Mouse (Mus musculus): ENCODE data around the gene Stpg1. TPM values are rescaled to one million over a fixed set of nuclear protein-coding genes. Genes with fewer than 3 reads are reported as not detected.

Stpg1 gene
- polyA plus RNA-seq, 1 experiment: 0.43 TPM

DNA sequence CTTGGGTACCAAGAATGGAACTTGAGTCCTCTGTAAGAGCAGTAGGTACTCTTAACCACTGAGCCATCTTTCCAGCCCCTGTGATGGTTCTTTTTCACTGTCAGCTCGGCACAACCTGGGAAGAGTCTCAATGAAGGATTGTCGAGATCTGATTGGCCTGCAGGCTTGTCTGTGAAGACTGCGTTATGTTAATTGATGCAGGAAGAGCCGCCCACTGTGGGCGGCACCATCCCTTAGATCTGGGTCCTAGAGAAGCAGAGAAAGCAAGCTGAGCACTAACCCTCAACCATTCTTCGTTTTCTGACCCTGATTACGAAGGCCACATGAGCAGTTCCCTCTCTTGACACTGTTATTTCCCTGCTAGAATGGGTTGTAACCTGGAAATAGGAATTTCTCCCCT lies 5.3 kb upstream of the Stpg1 start:
- TF ChIP-seq POLR2A (IDR thresholded peaks at IDR 0.05; ENCODE audit: borderline replicate concordance, low read depth, low read length) (no peak), CTCF (IDR thresholded peaks at IDR 0.05; ENCODE audit: low read depth, low read length) (no peak)
- no peak overlapping the region for H3K27ac ChIP-seq (ENCODE audit: insufficient read depth, low read depth, low read length)
- no peak overlapping the region for H3K4me3 ChIP-seq (ENCODE audit: insufficient read depth, low read length)
- peaks cover 10% of the 10 kb centered on the region; the same call in 1 of the 2 replicates for H3K4me1 ChIP-seq (ENCODE audit: control insufficient read depth, insufficient read depth, low read length)

DNA sequence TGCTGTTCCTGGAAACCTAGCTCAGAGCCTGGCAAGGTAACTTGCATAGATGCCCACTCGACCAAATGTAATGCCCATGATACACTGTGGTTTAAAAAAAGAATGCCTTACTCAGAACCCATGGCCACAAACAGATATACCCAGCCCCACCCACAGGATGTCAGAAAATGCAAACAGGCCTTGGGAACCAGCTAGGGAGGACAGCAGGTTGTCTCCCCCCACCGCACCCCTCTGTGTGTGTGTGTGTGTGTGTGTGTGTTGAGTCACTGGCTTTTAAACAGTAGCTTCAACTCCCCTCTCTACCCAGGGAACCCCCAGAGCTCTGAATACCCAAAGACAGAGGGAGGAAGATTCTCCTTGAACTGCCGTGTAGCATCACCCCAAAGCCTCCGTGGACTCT lies 1.3 kb upstream of the Stpg1 start:
- no peak overlapping the region for H3K27ac ChIP-seq (ENCODE audit: insufficient read depth, low read depth, low read length)
- TF ChIP-seq POLR2A (IDR thresholded peaks at IDR 0.05; ENCODE audit: borderline replicate concordance, low read depth, low read length) (no peak), CTCF (IDR thresholded peaks at IDR 0.05; ENCODE audit: low read depth, low read length) (no peak)
- H3K4me1 ChIP-seq (ENCODE audit: control insufficient read depth, insufficient read depth, low read length): peaks cover 6% of the 10 kb centered on the region
- peak overlapping the region; percentile 98 for H3K4me3 ChIP-seq (ENCODE audit: insufficient read depth, low read length)

DNA sequence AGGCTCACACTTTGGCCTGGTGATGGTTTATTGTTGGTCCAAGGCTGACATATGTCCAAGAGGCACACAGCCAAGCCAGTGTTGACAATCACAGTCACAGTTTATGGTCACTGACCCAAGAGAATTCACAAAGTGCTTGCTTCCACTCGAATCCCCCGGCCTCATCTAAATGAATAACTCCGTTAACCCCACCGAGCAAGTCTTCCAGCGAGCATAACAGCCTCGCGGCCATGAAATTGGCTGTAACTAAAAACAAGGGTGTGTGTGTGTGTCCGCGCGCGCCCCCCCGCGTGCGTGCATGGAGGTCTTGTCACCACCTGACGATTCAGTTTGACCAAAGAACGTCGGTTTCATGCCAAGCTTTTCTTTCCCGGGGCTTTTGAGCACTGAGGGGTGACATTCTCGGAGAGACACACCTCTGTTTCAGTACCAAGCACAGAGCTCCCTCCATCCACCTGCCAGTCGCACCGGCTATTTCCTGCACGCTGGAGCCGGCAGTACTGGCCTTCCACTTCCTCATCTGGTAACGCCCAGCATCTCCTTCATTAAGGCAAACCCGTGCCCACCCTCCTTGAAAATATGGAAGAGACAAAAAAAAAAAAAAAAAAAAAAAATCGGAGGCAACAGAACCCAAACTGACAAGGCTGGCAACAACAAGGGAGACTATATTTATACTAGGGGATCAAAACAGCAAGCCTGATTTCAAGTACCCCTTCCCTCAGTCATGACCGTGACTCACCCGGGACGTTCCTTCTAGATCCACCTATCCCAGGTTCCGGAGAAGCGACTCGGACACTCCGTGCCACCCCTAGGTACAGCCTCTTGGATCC lies 684 bp upstream of the Stpg1 start:
- H3K4me1 ChIP-seq (ENCODE audit: control insufficient read depth, insufficient read depth, low read length): peaks cover 6% of the 10 kb centered on the region
- H3K27ac ChIP-seq (ENCODE audit: insufficient read depth, low read depth, low read length): no peak overlapping the region
- peak overlapping the region; percentile 98 for H3K4me3 ChIP-seq (ENCODE audit: insufficient read depth, low read length)
- TF ChIP-seq CTCF (IDR thresholded peaks at IDR 0.05; ENCODE audit: low read depth, low read length) (peak; percentile 26; the same call in 1 of the 2 replicates), POLR2A (IDR thresholded peaks at IDR 0.05; ENCODE audit: borderline replicate concordance, low read depth, low read length) (no peak)

DNA sequence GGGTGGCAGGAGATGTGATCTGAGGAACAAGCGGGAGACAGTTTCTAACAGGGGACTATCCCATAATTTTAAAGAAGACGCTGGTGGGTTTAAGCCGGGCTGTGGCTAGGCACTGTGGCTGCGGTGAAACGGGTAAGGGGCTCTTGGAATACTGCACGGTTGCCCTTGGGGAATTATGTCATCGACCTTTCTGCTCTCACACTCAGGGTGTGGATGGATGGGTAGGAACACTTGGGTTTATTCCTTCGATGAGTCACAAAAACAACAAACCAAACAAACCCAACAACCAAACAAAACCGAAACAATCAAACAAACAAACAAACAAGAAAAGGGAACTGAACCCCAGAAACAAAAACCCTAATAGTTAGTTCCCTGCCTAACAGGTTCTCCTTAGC lies 804 bp downstream of the Stpg1 start:
- H3K4me3 ChIP-seq (ENCODE audit: insufficient read depth, low read length): peak overlapping the region; percentile 98; the same call in 1 of the 2 replicates
- TF ChIP-seq CTCF (IDR thresholded peaks at IDR 0.05; ENCODE audit: low read depth, low read length) (no peak), POLR2A (IDR thresholded peaks at IDR 0.05; ENCODE audit: borderline replicate concordance, low read depth, low read length) (no peak)

DNA sequence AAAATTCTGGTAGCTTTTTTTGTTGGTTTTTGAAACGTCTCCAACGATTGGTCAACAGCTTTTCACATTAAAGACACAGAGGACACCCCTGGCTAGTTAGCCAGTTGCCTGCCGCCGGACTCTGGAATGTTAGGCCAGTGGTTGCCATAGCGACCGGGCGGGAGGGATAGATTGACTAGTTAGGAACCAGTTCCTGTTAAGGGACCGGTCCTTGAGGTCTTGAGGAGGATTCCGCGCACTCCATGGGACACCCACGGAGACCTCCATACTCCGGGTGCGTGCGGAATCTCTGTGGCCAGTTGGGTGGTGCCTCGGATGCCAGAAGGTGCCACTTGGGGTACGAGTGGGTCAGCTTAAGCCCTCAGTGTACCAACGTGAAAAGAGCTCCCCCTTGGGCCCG lies 1.2 kb downstream of the Stpg1 start:
- no peak overlapping the region for H3K4me3 ChIP-seq (ENCODE audit: insufficient read depth, low read length)
- no peak overlapping the region for H3K27ac ChIP-seq (ENCODE audit: insufficient read depth, low read depth, low read length)
- peaks cover 6% of the 10 kb centered on the region for H3K4me1 ChIP-seq (ENCODE audit: control insufficient read depth, insufficient read depth, low read length)
- no peak for TF ChIP-seq POLR2A (IDR thresholded peaks at IDR 0.05; ENCODE audit: borderline replicate concordance, low read depth, low read length)
- TF ChIP-seq CTCF (IDR thresholded peaks at IDR 0.05; ENCODE audit: low read depth, low read length): no peak

More for the DNA sequence above, 804 bp downstream of the Stpg1 start:
- Histone ChIP-seq H3K27ac (ENCODE audit: insufficient read depth, low read depth, low read length) (no peak overlapping the region), H3K4me1 (ENCODE audit: control insufficient read depth, insufficient read depth, low read length) (peaks cover 6% of the 10 kb centered on the region)

DNA sequence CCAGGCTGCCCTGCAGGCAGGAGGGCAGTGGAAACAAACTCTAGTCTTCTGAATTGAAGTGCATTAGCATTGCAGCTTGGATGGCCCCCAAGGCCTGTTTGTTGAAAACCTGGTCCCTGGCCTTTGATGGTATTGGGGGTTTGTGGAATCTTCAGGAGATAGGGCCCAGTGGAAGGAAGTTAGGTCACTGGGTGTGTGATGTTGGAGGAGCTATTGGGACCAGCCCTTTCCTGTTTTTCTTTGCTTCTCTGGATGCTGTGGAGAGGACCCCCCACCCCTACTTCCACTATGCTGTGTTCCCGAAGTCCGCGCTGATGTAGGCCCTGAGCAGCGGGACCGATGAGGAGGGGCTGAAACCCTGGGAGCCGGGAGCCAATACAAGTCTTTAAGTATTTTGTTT lies 3.5 kb downstream of the Stpg1 start:
- H3K27ac ChIP-seq (ENCODE audit: insufficient read depth, low read depth, low read length): no peak overlapping the region
- no peak overlapping the region for H3K4me3 ChIP-seq (ENCODE audit: insufficient read depth, low read length)
- TF ChIP-seq POLR2A (IDR thresholded peaks at IDR 0.05; ENCODE audit: borderline replicate concordance, low read depth, low read length) (no peak), CTCF (IDR thresholded peaks at IDR 0.05; ENCODE audit: low read depth, low read length) (no peak)
- H3K4me1 ChIP-seq (ENCODE audit: control insufficient read depth, insufficient read depth, low read length): peaks cover 5% of the 10 kb centered on the region

DNA sequence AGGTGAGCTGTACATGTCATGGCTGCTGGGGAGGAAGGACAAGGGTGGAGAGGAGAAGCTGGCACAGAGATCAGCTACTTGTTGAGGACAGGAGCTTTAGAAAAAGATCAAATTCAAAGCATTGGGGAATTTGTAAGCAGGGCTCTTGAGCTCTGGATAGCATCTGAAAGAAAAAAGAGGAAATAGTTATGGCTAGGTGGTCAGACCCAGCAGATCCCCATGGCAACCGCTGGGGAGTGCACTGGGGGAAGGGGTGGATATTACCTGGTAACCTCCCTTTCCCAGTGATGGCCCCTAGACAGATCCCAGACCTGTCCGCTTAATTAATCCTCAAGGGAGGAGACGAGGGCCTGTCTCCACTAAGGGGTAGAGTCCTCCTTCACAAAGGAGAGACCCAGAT lies 5.2 kb downstream of the Stpg1 start:
- no peak overlapping the region for H3K27ac ChIP-seq (ENCODE audit: insufficient read depth, low read depth, low read length)
- no peaks in the 10 kb centered on the region; the same call in 1 of the 2 replicates for H3K4me1 ChIP-seq (ENCODE audit: control insufficient read depth, insufficient read depth, low read length)
- TF ChIP-seq POLR2A (IDR thresholded peaks at IDR 0.05; ENCODE audit: borderline replicate concordance, low read depth, low read length): no peak
- no peak for TF ChIP-seq CTCF (IDR thresholded peaks at IDR 0.05; ENCODE audit: low read depth, low read length)
- no peak overlapping the region for H3K4me3 ChIP-seq (ENCODE audit: insufficient read depth, low read length)

DNA sequence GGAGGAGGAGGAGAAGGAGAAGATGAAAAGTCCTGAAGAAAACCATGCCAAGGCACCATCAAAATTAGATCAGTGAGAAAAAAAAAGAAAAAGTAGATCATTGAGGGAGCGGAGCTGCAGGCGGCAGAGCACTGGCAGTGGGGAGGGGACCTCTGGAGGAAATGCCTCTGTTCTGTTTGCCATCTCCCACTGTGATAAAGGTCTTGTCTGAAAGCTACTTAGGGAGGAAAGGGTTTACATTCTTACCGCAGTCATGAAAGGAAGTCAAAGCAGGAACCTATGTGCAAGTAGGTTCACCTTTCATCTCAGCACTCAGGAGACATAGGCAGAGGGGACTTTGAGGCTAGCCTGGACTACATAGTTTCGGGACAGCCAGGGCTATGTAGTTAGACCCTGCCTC lies 7.0 kb downstream of the Stpg1 start:
- no peak for TF ChIP-seq POLR2A (IDR thresholded peaks at IDR 0.05; ENCODE audit: borderline replicate concordance, low read depth, low read length)
- TF ChIP-seq CTCF (IDR thresholded peaks at IDR 0.05; ENCODE audit: low read depth, low read length): no peak
- H3K4me3 ChIP-seq (ENCODE audit: insufficient read depth, low read length): no peak overlapping the region

DNA sequence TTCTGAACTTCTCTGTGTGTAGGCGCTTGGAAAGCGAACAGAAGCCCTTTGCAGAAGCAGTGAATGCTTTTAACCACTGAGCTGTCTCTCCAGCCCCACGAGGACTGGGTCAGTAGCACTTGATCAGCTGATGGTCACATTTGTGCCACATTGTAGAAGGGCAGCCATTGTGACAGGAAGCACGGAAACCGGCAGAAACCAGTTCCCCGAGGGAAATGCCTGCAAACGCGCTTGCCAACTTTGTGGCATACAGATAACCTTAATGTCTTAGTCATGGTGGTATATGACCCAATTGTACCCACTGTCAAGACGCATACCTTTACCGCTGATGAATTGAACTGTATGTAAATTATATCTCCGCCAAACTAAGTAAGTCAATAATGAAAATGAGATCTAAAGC lies 11.2 kb downstream of the Stpg1 start:
- H3K27ac ChIP-seq (ENCODE audit: insufficient read depth, low read depth, low read length): no peak overlapping the region
- H3K4me1 ChIP-seq (ENCODE audit: control insufficient read depth, insufficient read depth, low read length): peaks cover 5% of the 10 kb centered on the region; the same call in 1 of the 2 replicates
- TF ChIP-seq POLR2A (IDR thresholded peaks at IDR 0.05; ENCODE audit: borderline replicate concordance, low read depth, low read length) (no peak), CTCF (IDR thresholded peaks at IDR 0.05; ENCODE audit: low read depth, low read length) (no peak)
- no peak overlapping the region for H3K4me3 ChIP-seq (ENCODE audit: insufficient read depth, low read length)

More for the DNA sequence above, 7.0 kb downstream of the Stpg1 start:
- Histone ChIP-seq H3K27ac (ENCODE audit: insufficient read depth, low read depth, low read length) (no peak overlapping the region), H3K4me1 (ENCODE audit: control insufficient read depth, insufficient read depth, low read length) (peaks cover 5% of the 10 kb centered on the region; the same call in 1 of the 2 replicates)
